Mouse (Mus musculus) megakaryocyte, embryonic 14.5 days (primary cell): ENCODE data around the gene Actr2.

Experiments used
- FLI1 ChIP-seq: IDR thresholded peaks from 2 replicates; pipeline ENCODE4 v1.6.1; 2012; ENCODE audit warnings: low read length, inconsistent platforms, mixed read lengths
- GATA1 ChIP-seq: IDR thresholded peaks from 3 replicates; pipeline ENCODE4 v1.6.1; 2012; ENCODE audit warnings: mixed read lengths, low read length, inconsistent platforms, borderline replicate concordance

DNA sequence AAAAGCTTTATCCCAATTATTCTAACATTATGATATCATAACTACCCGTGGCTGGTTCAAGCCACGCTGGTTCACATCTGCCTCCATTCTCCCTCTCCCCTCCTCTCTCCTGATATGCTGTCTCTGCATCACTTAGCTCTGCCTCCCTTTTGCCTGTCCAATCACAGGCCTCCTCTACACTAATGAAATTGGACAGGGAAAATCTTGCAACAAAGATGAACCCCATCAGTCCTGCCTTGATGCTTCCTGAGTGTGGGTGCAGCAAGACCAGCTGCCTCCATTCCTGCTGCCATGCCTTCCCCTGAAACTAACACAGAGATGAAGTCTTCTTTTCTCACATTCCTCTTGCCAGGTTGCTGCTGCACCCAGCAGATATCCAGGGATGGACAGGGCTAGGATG is 25.2 kb upstream of the Actr2 start:
- TF ChIP-seq GATA1 (no peak), FLI1 (no peak)
